Mouse (Mus musculus) midbrain, embryonic 15.5 days (tissue): ENCODE results near the gene Gm20388. TPM values are rescaled to one million over a fixed set of nuclear protein-coding genes. Genes with fewer than 3 reads are reported as not detected.
"Not testable (repeated sequence)": the region's sequence is repeated elsewhere in the genome, so short reads cannot be mapped to it uniquely, and the experiment has no call there.

ENCODE experiments used
- ATAC-seq: fragments of 200-750 bp; cut with Nextera tagmentation; replicated peaks from 2 replicates; pipeline ENCODE4 v1.8.0; 2017; ENCODE audit warnings: moderate TSS enrichment
- H3K27ac ChIP-seq: fragments of 300-500 bp; sonication (generic); 2 replicates; pipeline ENCODE4 v1.5.1; 2015; ENCODE audit warnings: mild to moderate bottlenecking, inconsistent platforms
- H3K27me3 ChIP-seq: fragments of 300-500 bp; sonication (generic); replicated peaks from 2 replicates; pipeline ENCODE4 v1.6.1; 2015; ENCODE audit warnings: inconsistent platforms
- H3K36me3 ChIP-seq: fragments of 300-500 bp; sonication (generic); replicated peaks from 2 replicates; pipeline ENCODE4 v1.6.1; 2015; ENCODE audit warnings: inconsistent platforms
- H3K4me1 ChIP-seq: fragments of 300-500 bp; sonication (generic); 2 replicates; pipeline ENCODE4 v1.6.1; 2015; ENCODE audit warnings: inconsistent platforms
- H3K4me2 ChIP-seq: fragments of 300-500 bp; sonication (generic); 2 replicates; pipeline ENCODE4 v1.6.1; 2015; ENCODE audit warnings: inconsistent platforms, mild to moderate bottlenecking, moderate library complexity
- H3K4me3 ChIP-seq: fragments of 300-500 bp; sonication (generic); 2 replicates; pipeline ENCODE4 v1.5.1; 2015; ENCODE audit warnings: mild to moderate bottlenecking, inconsistent platforms
- H3K9ac ChIP-seq: fragments of 300-500 bp; sonication (generic); 2 replicates; pipeline ENCODE4 v1.6.1; 2015; ENCODE audit warnings: mild to moderate bottlenecking, inconsistent platforms
- H3K9me3 ChIP-seq: fragments of 300-500 bp; sonication (generic); 2 replicates; pipeline ENCODE4 v1.6.1; 2016; ENCODE audit warnings: inconsistent platforms
- WGBS: fragments of 180-500 bp; shearing (Covaris S2); methylation state at CpG from one replicate; pipeline ENCODE4 v1.1.7; 2015; ENCODE audit warnings: mixed read lengths; 5-methylcytosine and 5-hydroxymethylcytosine counted together
- polyA plus RNA-seq: library from polyadenylated mRNA; unstranded; fragments of >200 nt; fragmentation: Nextera tagmentation; extraction: Ambion mirVana; gene quantifications from 2 replicates; pipeline ENCODE4 v1.2.1, GENCODE M21; 2015

The Gm20388 gene
- polyA plus RNA-seq, 1 experiment from 2014 or later: 5.6 TPM

DNA sequence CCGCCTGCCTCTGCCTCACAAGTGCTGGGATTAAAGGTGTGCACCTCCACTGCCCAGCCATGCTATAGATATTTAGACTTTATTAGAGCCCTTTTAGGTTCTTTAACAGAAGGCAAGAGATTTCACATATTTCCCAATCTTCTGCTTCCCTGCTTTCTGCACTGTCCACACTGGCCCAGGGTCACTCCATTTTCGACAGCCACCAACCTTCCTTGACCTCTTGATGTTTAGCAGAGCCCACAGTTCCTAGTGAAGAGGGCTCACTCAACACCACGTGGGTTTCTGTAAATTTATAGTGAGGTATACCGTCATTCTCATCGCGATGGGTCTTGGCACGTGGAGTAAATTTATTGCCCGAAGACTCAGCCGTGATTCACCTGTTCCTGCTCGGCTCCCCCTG, 3719.4 kb downstream of the Gm20388 start:
- H3K27ac ChIP-seq: no peak overlapping the region
- H3K36me3 ChIP-seq: no peaks in the 10 kb centered on the region
- ATAC-seq: no peak
- WGBS: 62% methylated on average over 10 of the region's 10 CpGs
- H3K27me3 ChIP-seq: peaks cover 14% of the 10 kb centered on the region
- peaks cover 17% of the 10 kb centered on the region for H3K4me1 ChIP-seq
- no peak overlapping the region for H3K4me2 ChIP-seq
- H3K9me3 ChIP-seq: no peaks in the 10 kb centered on the region
- H3K9ac ChIP-seq: no peak overlapping the region
- H3K4me3 ChIP-seq: no peak overlapping the region

DNA sequence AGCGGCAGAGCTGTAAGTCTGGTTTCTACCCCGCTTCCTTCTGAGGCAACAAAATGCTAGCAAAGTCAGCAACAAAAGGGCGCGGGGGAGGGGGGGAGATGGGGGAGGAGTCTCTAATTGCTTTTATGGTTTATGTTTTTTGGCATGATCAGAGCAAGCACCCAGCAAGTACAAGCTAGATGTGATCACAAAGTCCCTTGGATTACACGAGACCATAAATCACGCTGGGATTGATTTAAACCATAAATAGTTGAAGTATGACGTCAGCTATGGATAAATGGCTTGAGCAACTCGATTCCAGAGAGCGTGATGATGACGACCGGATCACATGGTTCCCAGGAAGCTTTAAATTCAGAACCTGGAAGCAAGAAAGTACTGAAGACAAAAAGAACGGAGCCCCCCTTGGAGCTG, 3720.2 kb downstream of the Gm20388 start:
- H3K4me1 ChIP-seq: peaks cover 17% of the 10 kb centered on the region
- H3K36me3 ChIP-seq: no peaks in the 10 kb centered on the region
- no peak overlapping the region for H3K27ac ChIP-seq
- no peak for ATAC-seq
- H3K4me2 ChIP-seq: peak overlapping the region; percentile 39
- peaks cover 10% of the 10 kb centered on the region for H3K27me3 ChIP-seq
- no peak overlapping the region for H3K9ac ChIP-seq
- no peaks in the 10 kb centered on the region for H3K9me3 ChIP-seq
- 34% methylated on average over 12 of the region's 12 CpGs for WGBS
- peak overlapping the region; percentile 17; the same call in 1 of the 2 replicates for H3K4me3 ChIP-seq

DNA sequence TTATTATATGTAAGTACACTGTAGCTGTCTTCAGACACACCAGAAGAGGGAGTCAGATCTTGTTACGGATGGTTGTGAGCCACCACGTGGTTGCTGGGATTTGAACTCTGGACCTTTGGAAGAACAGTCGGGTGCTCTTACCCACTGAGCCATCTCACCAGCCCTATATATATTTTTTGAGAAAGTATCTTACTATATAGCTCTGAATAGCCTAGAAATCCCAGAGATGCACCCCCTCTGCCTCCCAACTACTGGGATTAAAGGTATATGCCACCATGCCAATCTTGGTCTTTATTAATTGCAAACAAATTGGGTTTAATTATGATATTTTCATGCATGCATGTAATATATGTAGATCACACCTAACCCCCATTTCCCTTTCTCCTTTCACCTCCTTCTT, 3721.1 kb downstream of the Gm20388 start:
- H3K9ac ChIP-seq, H3K36me3 ChIP-seq, ATAC-seq, H3K4me3 ChIP-seq, H3K27me3 ChIP-seq, H3K9me3 ChIP-seq, H3K27ac ChIP-seq, H3K4me2 ChIP-seq: not testable (repeated sequence)
- peaks cover 17% of the 10 kb centered on the region for H3K4me1 ChIP-seq
- 80% methylated on average over 3 of the region's 3 CpGs for WGBS

DNA sequence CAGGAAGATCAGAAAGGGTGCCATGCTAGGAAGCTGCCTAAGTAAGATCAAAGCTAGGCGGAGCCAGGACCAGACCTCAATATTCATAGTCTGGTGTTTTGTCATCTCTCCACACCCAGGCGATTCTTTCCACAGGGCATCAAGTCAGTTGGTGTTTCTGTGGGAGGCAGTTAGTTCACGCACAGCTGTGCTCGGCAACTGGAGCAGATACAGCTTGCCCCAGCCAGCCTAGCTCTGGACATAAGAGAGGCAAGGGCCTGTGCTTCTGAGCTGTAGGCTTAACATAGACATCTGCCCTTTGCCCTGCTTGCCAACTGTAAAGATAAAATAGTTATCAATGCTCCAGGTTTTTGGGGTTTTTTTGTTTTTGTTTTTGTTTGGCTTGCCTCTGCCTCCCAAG, 3721.6 kb downstream of the Gm20388 start:
- no peaks in the 10 kb centered on the region for H3K36me3 ChIP-seq
- no peak overlapping the region for H3K4me3 ChIP-seq
- H3K27me3 ChIP-seq: peaks cover 6% of the 10 kb centered on the region
- no peak overlapping the region for H3K9ac ChIP-seq
- peaks cover 17% of the 10 kb centered on the region for H3K4me1 ChIP-seq
- no peaks in the 10 kb centered on the region for H3K9me3 ChIP-seq
- H3K4me2 ChIP-seq: no peak overlapping the region
- no peak for ATAC-seq
- WGBS: 75% methylated on average over 4 of the region's 4 CpGs
- H3K27ac ChIP-seq: no peak overlapping the region

DNA sequence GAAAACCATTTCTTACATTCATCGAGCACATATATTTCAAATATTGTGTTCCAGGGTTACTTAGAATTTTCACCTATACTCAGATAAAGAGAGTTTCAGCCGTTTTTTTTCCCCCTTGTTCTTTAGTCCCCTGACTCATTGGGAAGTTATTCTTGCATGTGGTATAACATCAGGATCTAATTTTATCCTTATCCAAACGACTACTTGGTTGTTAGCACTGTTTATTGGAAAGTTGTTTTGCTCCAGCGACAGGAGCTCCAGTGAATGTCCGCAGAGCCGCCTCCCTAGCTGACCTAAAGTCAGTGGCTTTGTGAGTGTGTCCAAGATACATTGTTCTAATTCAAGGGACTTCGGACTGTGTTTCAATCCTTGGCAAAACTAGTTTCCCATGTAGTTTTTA, 3723.2 kb downstream of the Gm20388 start:
- no peak for ATAC-seq
- Histone ChIP-seq H3K9me3 (no peaks in the 10 kb centered on the region), H3K27ac (no peak overlapping the region), H3K27me3 (peaks cover 4% of the 10 kb centered on the region), H3K4me2 (no peak overlapping the region), H3K36me3 (no peaks in the 10 kb centered on the region), H3K4me3 (no peak overlapping the region), H3K9ac (no peak overlapping the region), H3K4me1 (peaks cover 11% of the 10 kb centered on the region)
- WGBS: 73% methylated on average over 7 of the region's 7 CpGs

DNA sequence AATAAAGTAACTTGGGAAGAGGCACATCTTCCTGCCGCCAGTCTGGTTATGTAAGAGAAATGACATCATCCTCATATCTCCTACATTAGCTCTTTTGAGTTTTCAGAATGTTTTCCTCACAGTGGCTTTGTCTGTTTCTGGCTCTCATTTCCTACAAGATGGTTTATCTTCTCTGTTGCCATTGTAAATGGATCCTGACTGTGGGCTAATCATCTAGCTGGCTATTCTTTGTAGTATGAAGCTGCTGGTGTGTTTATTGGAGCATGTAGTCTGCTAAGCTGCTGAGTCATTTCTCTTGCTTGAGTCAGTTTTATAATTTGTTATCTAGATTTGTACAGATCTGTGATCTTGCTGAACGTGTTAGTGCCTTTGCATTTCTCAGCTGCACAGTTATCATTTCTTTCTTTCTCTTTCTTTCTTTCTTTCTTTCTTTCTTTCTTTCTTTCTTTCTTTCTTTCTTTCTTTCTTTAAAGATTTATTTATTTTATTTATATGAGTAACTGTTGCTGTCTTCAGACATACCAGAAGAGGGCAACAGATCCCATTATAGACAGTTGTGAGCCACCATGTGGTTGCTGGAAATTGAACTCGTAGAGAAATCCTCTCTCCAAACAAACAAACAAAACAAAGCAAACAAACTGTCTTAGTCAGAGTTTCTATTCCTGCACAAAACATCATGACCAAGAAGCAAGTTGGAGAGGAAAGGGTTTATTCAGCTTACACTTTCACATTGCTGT, 3723.9 kb downstream of the Gm20388 start:
- no peak overlapping the region for H3K4me2 ChIP-seq
- H3K4me1 ChIP-seq: peaks cover 5% of the 10 kb centered on the region; the same call in 1 of the 2 replicates
- no peaks in the 10 kb centered on the region for H3K9me3 ChIP-seq
- no peak overlapping the region for H3K9ac ChIP-seq
- no peaks in the 10 kb centered on the region for H3K36me3 ChIP-seq
- H3K27ac ChIP-seq: no peak overlapping the region
- 54% methylated on average over 3 of the region's 3 CpGs for WGBS
- no peaks in the 10 kb centered on the region; the same call in none of the 2 replicates for H3K27me3 ChIP-seq
- ATAC-seq: no peak
- no peak overlapping the region for H3K4me3 ChIP-seq

DNA sequence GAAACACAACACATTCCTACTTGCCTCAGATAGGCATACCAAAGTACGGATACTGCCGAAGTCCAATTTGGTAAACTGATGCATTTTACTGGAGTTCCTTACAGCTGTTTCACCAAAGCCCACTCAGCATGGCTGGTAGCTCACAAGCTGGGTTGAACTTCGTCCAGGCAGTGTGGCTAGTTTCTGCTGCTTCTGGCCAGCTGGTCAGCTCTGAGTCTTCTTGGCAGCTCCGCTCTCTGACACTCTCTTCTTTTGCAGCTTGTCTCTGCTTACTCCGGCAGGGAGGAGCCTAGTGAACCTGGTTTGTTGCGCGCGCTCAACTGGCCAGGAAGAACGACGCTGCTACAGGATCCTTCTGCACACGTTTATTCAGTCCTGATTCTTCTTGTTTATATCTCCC, 3725.0 kb downstream of the Gm20388 start:
- no peak overlapping the region for H3K9ac ChIP-seq
- no peak overlapping the region for H3K4me2 ChIP-seq
- no peaks in the 10 kb centered on the region for H3K36me3 ChIP-seq
- WGBS: 89% methylated on average over 11 of the region's 11 CpGs
- no peak for ATAC-seq
- no peak overlapping the region for H3K4me3 ChIP-seq
- peaks cover 5% of the 10 kb centered on the region; the same call in 1 of the 2 replicates for H3K4me1 ChIP-seq
- no peak overlapping the region for H3K27ac ChIP-seq
- H3K9me3 ChIP-seq: no peaks in the 10 kb centered on the region
- H3K27me3 ChIP-seq: no peaks in the 10 kb centered on the region; the same call in none of the 2 replicates

DNA sequence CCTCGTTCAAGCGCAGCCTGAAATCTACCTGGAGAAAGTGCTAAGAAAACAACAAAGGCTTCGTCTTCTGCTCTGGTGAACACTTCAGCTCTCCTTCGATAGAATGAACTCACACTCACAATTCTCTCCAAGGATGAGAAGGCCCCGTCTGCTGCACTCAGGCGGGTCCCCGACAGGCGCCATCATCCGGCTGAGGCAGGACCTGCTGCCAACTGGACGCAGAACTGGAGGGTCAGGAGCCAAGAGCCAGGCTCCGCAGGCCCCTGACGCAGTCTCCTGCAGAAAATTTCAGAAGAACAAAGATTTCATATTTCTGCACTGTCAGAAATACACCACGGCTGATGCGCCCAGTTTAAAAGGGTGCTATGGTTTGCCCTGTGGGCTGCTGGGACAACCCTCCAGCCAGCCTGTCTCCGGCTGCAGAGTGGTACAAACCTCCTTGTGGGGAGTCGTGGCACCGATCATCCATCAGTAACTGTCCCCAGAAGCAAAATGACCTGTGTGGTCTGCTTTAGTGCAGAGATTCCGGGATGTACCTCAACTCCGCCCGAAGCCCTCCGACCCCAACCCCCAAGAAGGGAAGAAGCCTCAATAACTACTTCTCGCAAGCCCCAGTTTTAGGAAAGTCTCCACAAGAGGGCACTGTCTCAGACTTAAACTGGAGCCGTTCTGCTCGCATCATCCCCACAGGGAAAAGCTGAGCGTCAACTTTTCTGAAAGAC, 3732.8 kb downstream of the Gm20388 start:
- no peak for ATAC-seq
- Histone ChIP-seq H3K4me2 (peak overlapping the region; percentile 45), H3K9ac (no peak overlapping the region), H3K4me3 (peak overlapping the region; percentile 24), H3K36me3 (no peaks in the 10 kb centered on the region), H3K27me3 (0 out of 2 replicates have a peak, but pooled peaks cover 3% of the 10 kb centered on the region), H3K9me3 (no peaks in the 10 kb centered on the region), H3K4me1 (peaks cover 4% of the 10 kb centered on the region), H3K27ac (no peak overlapping the region)
- WGBS: 17% methylated on average over 25 of the region's 25 CpGs

DNA sequence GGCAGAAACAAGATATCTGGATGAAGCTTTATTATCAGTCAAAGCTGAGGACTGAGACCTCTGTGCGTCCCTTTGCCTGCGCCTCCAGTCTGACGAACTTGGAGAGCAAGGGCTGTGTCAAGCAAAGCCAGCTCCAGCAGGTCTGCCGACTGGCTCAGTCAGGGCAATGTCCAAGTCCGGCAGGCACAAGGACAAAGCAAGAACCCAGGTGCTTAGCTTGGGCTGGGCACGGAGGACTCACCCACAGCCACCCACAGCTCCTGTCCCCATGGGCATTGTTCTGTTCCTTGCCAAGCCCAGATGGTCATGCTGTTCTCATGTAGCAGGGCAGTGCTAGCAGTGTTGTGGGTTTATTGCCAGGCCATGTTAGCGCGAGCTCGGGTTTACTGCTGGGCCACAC, 3734.6 kb downstream of the Gm20388 start:
- no peak overlapping the region for H3K4me3 ChIP-seq
- H3K4me2 ChIP-seq: no peak overlapping the region
- 0 out of 2 replicates have a peak, but pooled peaks cover 3% of the 10 kb centered on the region for H3K27me3 ChIP-seq
- no peaks in the 10 kb centered on the region for H3K9me3 ChIP-seq
- no peak overlapping the region for H3K27ac ChIP-seq
- 76% methylated on average over 9 of the region's 9 CpGs for WGBS
- H3K4me1 ChIP-seq: peaks cover 4% of the 10 kb centered on the region
- no peaks in the 10 kb centered on the region for H3K36me3 ChIP-seq
- no peak overlapping the region for H3K9ac ChIP-seq
- no peak for ATAC-seq

DNA sequence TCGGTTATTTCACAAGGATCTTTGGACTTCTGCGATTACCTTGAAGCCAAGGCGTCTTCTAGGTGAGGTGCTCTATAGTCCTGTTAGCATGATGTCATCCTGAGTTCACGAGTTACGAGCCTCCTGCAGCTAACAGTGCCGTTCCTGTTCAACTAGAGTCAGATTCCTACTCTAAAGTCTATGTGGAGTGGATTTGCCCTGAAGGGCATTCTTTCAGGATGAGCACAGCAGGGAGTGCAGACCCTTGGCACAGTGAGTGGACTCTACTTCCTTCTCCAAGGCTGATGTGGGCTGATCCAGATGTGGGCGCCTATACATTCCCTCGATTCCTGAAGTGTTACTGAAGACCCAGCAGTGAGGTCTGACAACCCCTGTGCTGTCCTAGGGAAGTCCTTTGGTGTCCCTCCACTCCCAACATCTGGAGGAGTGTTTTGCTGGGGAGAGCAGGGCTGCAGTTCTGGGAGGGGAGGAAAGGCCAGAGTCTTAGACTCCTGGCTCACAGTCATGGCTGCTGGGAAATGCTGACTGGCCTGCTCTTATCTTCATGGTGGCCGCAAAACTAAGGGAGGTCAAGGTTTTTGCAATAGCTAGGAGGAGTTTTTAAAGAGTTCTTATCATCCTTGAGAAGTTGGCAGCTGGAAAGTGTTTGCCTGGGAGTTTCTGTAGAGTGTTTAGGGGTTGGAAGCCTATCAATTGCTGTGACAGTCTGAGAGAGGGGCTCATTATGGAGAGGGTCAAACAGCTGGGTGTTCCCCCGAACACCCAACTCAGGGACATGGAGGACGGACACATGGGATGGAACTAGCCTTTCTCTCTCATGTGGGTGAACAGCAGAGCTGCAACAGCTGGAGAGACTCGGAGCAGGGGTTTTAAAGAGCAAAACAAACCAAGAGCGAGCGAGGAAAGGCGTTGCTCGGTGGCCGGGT, 3737.9 kb downstream of the Gm20388 start:
- Histone ChIP-seq H3K27ac (no peak overlapping the region), H3K36me3 (no peaks in the 10 kb centered on the region), H3K27me3 (0 out of 2 replicates have a peak, but pooled peaks cover 3% of the 10 kb centered on the region), H3K9me3 (no peaks in the 10 kb centered on the region), H3K4me2 (no peak overlapping the region), H3K4me1 (peaks cover 7% of the 10 kb centered on the region), H3K4me3 (no peak overlapping the region), H3K9ac (no peak overlapping the region)
- 84% methylated on average over 17 of the region's 17 CpGs for WGBS
- no peak for ATAC-seq

DNA sequence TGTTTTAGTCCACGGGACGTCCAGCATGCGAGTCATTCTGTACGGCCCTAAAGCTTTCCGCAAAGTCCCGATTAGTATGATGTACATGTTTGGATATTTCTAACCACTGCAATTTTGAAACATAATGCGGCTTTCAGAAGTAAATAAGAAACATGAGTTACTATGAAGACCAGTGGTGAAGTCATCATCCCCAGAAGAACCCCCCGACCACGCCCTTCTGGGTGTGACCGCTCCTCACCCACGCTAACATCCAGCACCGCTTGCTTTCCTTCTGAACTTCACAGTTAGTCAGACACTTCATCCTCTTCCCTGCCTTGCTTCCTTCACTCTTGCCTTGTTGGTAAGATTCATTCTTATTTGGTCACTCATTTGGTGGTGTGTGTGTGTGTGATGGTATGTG, 3738.8 kb downstream of the Gm20388 start:
- Histone ChIP-seq H3K9ac (no peak overlapping the region), H3K4me2 (no peak overlapping the region), H3K36me3 (no peaks in the 10 kb centered on the region), H3K4me3 (no peak overlapping the region), H3K4me1 (peaks cover 5% of the 10 kb centered on the region; the same call in 1 of the 2 replicates), H3K27me3 (0 out of 2 replicates have a peak, but pooled peaks cover 3% of the 10 kb centered on the region), H3K9me3 (no peaks in the 10 kb centered on the region), H3K27ac (no peak overlapping the region)
- ATAC-seq: no peak
- WGBS: 93% methylated on average over 12 of the region's 12 CpGs
